In the genomic region with DNA sequence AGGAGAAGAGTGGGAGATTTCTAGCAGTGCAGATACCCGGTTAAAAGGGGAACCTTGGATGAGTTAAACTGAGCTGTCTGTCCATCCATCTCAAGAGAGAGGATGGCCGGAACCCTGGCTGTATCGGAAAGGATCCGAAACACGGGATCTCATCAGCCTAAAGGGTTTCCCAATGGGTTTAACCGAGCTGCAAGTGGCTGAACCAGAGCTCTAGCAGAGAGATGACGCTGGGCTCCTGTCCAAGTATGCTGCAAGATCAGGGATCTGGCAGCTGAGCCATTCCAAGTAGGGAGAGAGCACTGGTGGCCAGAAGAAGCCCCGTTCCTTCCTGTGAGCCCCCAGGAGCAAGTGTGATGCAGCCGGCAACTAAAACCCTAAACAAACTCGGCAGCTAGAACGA, we compare ENCODE assay signal across 8 mouse cellular contexts.
DNase-seq lines count a peak whose midpoint lies in the region; ATAC-seq lines count a peak whose summit lies in the region.

No protein-coding gene starts in this region.

- WGBS in hindbrain, embryonic 16.5 days: 49% methylated on average over 11 of the region's 11 CpGs
- 67% methylated on average over 11 of the region's 11 CpGs for WGBS in liver, embryonic 16.5 days (ENCODE audit: insufficient replicate concordance)

- H3K9ac ChIP-seq in hindbrain, embryonic 16.5 days (ENCODE audit: low read depth, low read length): peak overlapping the region; percentile 70
- H3K9ac ChIP-seq in liver, embryonic 16.5 days (ENCODE audit: low read depth, low read length): no peak overlapping the region

- peak overlapping the region; percentile 57 for H3K27ac ChIP-seq in hindbrain, embryonic 16.5 days (ENCODE audit: low read depth, low read length)
- no peak overlapping the region for H3K27ac ChIP-seq in liver, embryonic 16.5 days (ENCODE audit: low read length)

- H3K4me2 ChIP-seq in hindbrain, embryonic 16.5 days (ENCODE audit: low read length): peak overlapping the region; percentile 83
- peak overlapping the region; percentile 52; the same call in 1 of the 2 replicates for H3K4me2 ChIP-seq in liver, embryonic 16.5 days (ENCODE audit: low read depth, low read length)

- no peaks in the 10 kb centered on the region for H3K27me3 ChIP-seq in hindbrain, embryonic 16.5 days (replicated peaks; ENCODE audit: control insufficient read depth, insufficient read depth, low read length)
- H3K27me3 ChIP-seq in liver, embryonic 16.5 days (ENCODE audit: control insufficient read depth, insufficient read depth, low read depth, low read length): no peaks in the 10 kb centered on the region

- no peak for ATAC-seq in hindbrain, embryonic 16.5 days
- ATAC-seq in liver, embryonic 16.5 days (ENCODE audit: low read depth): no peak

- DNase-seq in frontal cortex, postnatal 36 days (ENCODE audit: low spot score in 2 of 2): peak; percentile 64 to 79
- DNase-seq in frontal cortex, postnatal 10 days (ENCODE audit: low spot score in 2 of 2): no peak
- DNase-seq in adipocyte (ENCODE audit: low spot score): peak; percentile 80
- DNase-seq in fat pad, adult 2 months (ENCODE audit: extremely low read depth, low read depth, low spot score): peak; percentile 30
- peak; percentile 62 for DNase-seq in right cerebral cortex, postnatal 4 days
- DNase-seq in thymus, postnatal 36 days: no peak

- no peaks in the 10 kb centered on the region for H3K9me3 ChIP-seq in hindbrain, embryonic 16.5 days (ENCODE audit: control insufficient read depth, low read length)
- H3K9me3 ChIP-seq in liver, embryonic 16.5 days (replicated peaks; ENCODE audit: control insufficient read depth, low read length): no peaks in the 10 kb centered on the region

- H3K36me3 ChIP-seq in hindbrain, embryonic 16.5 days (ENCODE audit: control insufficient read depth, insufficient read depth, low read length): no peaks in the 10 kb centered on the region
- no peaks in the 10 kb centered on the region for H3K36me3 ChIP-seq in liver, embryonic 16.5 days (ENCODE audit: control insufficient read depth, insufficient read depth)

- H3K4me3 ChIP-seq in hindbrain, embryonic 16.5 days (ENCODE audit: low read length): peak overlapping the region; percentile 57
- H3K4me3 ChIP-seq in liver, embryonic 16.5 days (ENCODE audit: low read depth, low read length): no peak overlapping the region

- H3K4me1 ChIP-seq in hindbrain, embryonic 16.5 days (ENCODE audit: control insufficient read depth, insufficient read depth, low read depth, low read length): peaks cover 21% of the 10 kb centered on the region
- H3K4me1 ChIP-seq in liver, embryonic 16.5 days (ENCODE audit: control insufficient read depth, low read depth, low read length): no peaks in the 10 kb centered on the region; the same call in 1 of the 2 replicates

Comparison
In these comparisons a context has a peak if more than half of its experiments do, and no peak if none do; other contexts are left out.
1. DNase-seq: peak in frontal cortex, postnatal 36 days (2 of 2), adipocyte (single experiment), fat pad, adult 2 months (single experiment) and right cerebral cortex, postnatal 4 days (single experiment); none in frontal cortex, postnatal 10 days (0 of 2) and thymus, postnatal 36 days (0 of 2).